Mouse (Mus musculus): Measurements from ENCODE around the gene Spint2. TPM values are rescaled to one million over a fixed set of nuclear protein-coding genes. Genes with fewer than 3 reads are reported as not detected.

Gene Spint2
- polyA plus RNA-seq, 1 experiment = 69.7 TPM

GRCm38 (mm10) chr7:29309221-29309721, 27.6 kb upstream of the Spint2 start:
- no peak for DNase-seq (ENCODE audit: low read depth in 1 of 2, low spot score in 2 of 2)
- H3K27me3 ChIP-seq (ENCODE audit: control insufficient read depth, insufficient read depth, low read length) = peaks cover 15% of the 10 kb centered on the region
- H3K36me3 ChIP-seq (ENCODE audit: control insufficient read depth, insufficient read depth, low read length) = no peaks in the 10 kb centered on the region
- no peak overlapping the region for H3K27ac ChIP-seq (ENCODE audit: insufficient read depth, low read length)
- no peak for TF ChIP-seq CTCF (IDR thresholded peaks at IDR 0.05; ENCODE audit: extremely low read depth, insufficient read depth, insufficient read length, insufficient replicate concordance)
- TF ChIP-seq POLR2A (IDR thresholded peaks at IDR 0.05; ENCODE audit: low read depth, low read length) = no peak
- peak overlapping the region; percentile 25; the same call in 1 of the 2 replicates for H3K4me3 ChIP-seq (ENCODE audit: extremely low read depth, insufficient read depth, insufficient read length)
- WGBS = 2% methylated on average over 36 of the region's 36 CpGs
- H3K4me1 ChIP-seq (ENCODE audit: control insufficient read depth, insufficient read depth, insufficient read length) = peaks cover 10% of the 10 kb centered on the region

DNA sequence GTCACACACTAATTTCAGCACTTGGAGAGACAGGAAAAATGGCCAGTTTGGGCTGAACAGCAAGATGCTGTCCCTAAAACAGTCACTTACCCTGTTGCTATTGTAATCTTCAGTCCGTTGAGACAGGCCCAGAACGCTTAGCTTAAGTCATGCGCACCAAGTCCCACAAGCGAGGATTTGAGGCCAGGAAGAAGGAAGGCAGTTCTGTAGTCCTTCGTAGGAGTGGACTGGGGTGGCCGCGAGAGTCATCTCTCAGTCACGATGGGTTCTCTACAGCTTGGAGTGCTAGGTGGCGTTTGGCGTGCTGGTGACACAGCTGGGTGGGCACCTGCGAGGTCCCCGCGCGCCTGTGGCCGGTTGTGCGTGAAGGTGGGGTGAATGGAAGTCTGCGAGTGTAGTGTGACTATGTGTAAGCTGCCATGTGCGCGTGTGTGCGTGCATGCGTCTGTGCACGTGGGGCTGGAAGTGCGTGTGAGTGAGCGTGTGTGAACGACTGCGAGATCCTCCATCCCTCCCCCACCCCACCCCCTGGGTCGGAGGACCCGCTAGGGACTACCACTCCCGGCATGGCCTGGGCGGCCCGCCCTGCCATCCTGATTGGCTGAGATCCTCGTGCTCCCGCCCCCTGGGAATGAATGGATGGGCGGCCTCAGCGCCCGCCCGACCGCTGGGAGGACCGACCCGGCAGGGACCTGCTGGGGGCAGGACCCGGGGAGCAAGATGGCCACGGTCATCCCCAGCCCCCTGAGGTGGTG, 25.8 kb upstream of the Spint2 start:
- peak in 1 of 2 experiments; percentile 65 for DNase-seq (ENCODE audit: low read depth in 1 of 2, low spot score in 2 of 2)
- H3K27me3 ChIP-seq (ENCODE audit: control insufficient read depth, insufficient read depth, low read length) = peaks cover 24% of the 10 kb centered on the region
- WGBS = 1% methylated on average over 41 of the region's 42 CpGs

DNA sequence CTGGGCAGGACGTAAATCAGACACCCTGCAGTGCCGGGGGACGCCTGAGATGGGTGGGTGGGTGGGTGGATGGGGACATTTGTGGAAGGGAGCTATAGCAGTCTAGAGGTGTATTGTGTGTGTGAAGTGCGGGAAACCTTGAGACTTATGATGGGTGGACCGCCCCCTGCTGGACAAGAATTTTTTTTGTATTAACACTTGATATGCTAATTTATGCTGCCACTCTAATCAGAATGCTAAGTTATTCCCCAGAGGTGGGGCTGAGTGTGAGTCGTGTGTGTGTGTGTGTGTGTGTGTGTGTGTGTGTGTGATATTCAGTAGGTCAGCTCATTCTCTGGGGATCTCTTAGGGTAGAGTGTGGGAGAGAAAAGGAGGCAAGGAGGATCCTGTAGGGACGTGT, 24.9 kb upstream of the Spint2 start:
- no peak overlapping the region for H3K4me3 ChIP-seq (ENCODE audit: extremely low read depth, insufficient read depth, insufficient read length)
- H3K36me3 ChIP-seq (ENCODE audit: control insufficient read depth, insufficient read depth, low read length) = no peaks in the 10 kb centered on the region
- no peak overlapping the region for H3K27ac ChIP-seq (ENCODE audit: insufficient read depth, low read length)
- 36% methylated on average over 7 of the region's 7 CpGs for WGBS
- DNase-seq (ENCODE audit: low read depth in 1 of 2, low spot score in 2 of 2) = no peak
- H3K4me1 ChIP-seq (ENCODE audit: control insufficient read depth, insufficient read depth, insufficient read length) = peaks cover 10% of the 10 kb centered on the region
- TF ChIP-seq CTCF (IDR thresholded peaks at IDR 0.05; ENCODE audit: extremely low read depth, insufficient read depth, insufficient read length, insufficient replicate concordance) = no peak
- no peak for TF ChIP-seq POLR2A (IDR thresholded peaks at IDR 0.05; ENCODE audit: low read depth, low read length)
- H3K27me3 ChIP-seq (ENCODE audit: control insufficient read depth, insufficient read depth, low read length) = peaks cover 24% of the 10 kb centered on the region

More for the DNA sequence above, 25.8 kb upstream of the Spint2 start:
- no peaks in the 10 kb centered on the region for H3K36me3 ChIP-seq (ENCODE audit: control insufficient read depth, insufficient read depth, low read length)
- peaks cover 10% of the 10 kb centered on the region for H3K4me1 ChIP-seq (ENCODE audit: control insufficient read depth, insufficient read depth, insufficient read length)
- H3K4me3 ChIP-seq (ENCODE audit: extremely low read depth, insufficient read depth, insufficient read length) = peak overlapping the region; percentile 40
- TF ChIP-seq POLR2A (IDR thresholded peaks at IDR 0.05; ENCODE audit: low read depth, low read length) = no peak
- no peak for TF ChIP-seq CTCF (IDR thresholded peaks at IDR 0.05; ENCODE audit: extremely low read depth, insufficient read depth, insufficient read length, insufficient replicate concordance)
- H3K27ac ChIP-seq (ENCODE audit: insufficient read depth, low read length) = no peak overlapping the region

DNA sequence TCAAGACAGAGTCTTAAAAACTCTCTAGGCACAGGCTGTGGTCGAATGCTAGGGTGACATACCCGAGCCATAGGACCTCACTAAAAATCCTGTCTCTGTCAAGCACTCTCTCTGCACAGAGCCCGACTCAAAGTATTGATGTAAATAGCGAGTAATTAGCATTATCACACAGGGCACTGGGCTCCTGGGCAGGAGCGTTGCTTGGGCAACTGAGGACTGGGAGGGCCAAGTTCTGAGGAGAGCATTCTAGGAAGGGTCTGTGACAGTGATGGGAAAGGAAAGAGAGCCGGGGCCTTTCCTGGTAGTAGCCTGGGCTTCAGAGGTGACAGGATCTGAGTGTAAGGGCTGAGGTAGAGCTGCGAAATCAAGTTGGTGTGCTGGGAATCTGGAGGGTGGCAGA, 24.4 kb upstream of the Spint2 start:
- peaks cover 24% of the 10 kb centered on the region for H3K27me3 ChIP-seq (ENCODE audit: control insufficient read depth, insufficient read depth, low read length)
- no peak for TF ChIP-seq CTCF (IDR thresholded peaks at IDR 0.05; ENCODE audit: extremely low read depth, insufficient read depth, insufficient read length, insufficient replicate concordance)
- no peak for TF ChIP-seq POLR2A (IDR thresholded peaks at IDR 0.05; ENCODE audit: low read depth, low read length)
- peaks cover 10% of the 10 kb centered on the region for H3K4me1 ChIP-seq (ENCODE audit: control insufficient read depth, insufficient read depth, insufficient read length)
- no peak for DNase-seq (ENCODE audit: low read depth in 1 of 2, low spot score in 2 of 2)
- 82% methylated on average over 7 of the region's 7 CpGs for WGBS
- no peak overlapping the region for H3K4me3 ChIP-seq (ENCODE audit: extremely low read depth, insufficient read depth, insufficient read length)
- H3K27ac ChIP-seq (ENCODE audit: insufficient read depth, low read length) = no peak overlapping the region
- no peaks in the 10 kb centered on the region for H3K36me3 ChIP-seq (ENCODE audit: control insufficient read depth, insufficient read depth, low read length)

DNA sequence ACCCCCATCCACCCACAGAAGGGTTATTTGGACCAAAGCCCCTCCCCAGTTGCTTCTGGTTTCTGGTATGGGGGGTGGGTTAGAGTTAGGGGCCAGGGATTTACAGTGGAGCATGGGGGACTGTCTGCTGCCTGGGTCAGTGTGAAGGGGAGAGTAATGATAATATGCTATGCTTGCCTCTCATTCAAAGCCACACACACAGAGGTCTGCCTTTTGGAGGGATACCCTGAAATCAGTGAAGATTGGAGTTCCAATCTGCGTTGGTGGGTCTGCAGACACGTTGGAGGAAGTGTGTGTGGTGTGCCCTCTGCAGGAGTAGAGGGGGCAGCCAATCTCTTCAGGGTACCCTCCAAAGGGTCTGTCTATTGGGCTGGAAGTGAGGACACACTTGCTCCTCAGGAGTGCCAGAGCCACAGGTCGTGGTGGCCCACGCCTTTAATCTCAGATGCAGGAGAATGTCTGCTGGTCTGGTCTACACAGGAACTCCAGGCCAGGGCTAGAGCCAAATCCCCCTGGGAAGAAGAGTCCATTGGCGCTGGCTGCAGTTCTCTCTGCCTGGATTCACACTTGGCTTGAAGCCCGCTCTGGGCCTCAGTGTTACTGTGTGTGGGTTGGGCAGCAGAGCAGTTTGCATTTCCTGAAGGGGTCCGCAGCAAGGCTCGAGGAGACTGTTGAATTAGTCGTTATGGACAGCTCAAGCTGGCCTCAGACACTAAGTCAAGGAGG, 23.7 kb upstream of the Spint2 start:
- Histone ChIP-seq H3K4me1 (ENCODE audit: control insufficient read depth, insufficient read depth, insufficient read length) (peaks cover 10% of the 10 kb centered on the region), H3K36me3 (ENCODE audit: control insufficient read depth, insufficient read depth, low read length) (no peaks in the 10 kb centered on the region), H3K4me3 (ENCODE audit: extremely low read depth, insufficient read depth, insufficient read length) (no peak overlapping the region), H3K27me3 (ENCODE audit: control insufficient read depth, insufficient read depth, low read length) (peaks cover 24% of the 10 kb centered on the region), H3K27ac (ENCODE audit: insufficient read depth, low read length) (no peak overlapping the region)
- TF ChIP-seq POLR2A (IDR thresholded peaks at IDR 0.05; ENCODE audit: low read depth, low read length) (no peak), CTCF (IDR thresholded peaks at IDR 0.05; ENCODE audit: extremely low read depth, insufficient read depth, insufficient read length, insufficient replicate concordance) (no peak)
- DNase-seq (ENCODE audit: low read depth in 1 of 2, low spot score in 2 of 2) = no peak
- 63% methylated on average over 9 of the region's 9 CpGs for WGBS

DNA sequence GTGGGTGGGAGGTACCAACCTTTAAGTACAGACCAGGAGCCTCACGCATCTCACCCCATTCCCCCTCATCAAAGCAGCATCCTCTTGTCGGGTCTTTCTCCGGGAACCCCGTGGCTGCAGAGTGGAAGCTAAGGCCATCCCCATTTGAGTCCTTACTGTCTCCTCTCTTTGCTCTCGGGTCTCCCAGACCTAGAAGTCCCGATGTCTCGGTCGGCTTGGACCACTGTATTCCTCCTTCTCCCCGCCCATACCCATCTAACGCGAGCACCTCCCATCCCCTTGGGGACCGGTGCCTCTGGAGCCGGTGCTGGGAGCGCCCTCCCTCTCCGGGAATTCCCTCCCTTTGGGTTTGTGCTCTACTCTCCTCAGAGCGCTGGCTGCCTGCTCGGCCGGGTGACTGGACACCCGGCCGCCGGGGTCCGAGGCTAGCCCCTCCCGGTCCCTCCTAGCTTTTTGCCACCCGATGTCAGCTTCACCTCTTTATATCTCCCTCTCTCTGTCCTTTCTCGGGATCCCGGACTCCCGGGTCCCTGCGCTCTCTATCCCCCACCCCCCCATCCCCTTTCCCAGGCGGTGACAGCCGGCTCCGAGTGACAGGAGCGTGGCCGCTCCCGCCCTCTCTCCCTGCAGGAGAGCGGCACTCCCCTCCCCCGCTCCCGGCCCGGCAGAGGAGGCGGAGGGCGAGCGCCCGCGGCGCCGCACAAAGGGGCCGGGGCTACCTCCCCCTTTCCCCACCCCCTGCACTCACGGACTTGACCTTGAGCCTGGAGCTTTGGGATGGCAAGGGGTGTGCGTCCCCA, 23.0 kb upstream of the Spint2 start:
- no peak for DNase-seq (ENCODE audit: low read depth in 1 of 2, low spot score in 2 of 2)
- Histone ChIP-seq H3K36me3 (ENCODE audit: control insufficient read depth, insufficient read depth, low read length) (no peaks in the 10 kb centered on the region), H3K27me3 (ENCODE audit: control insufficient read depth, insufficient read depth, low read length) (peaks cover 24% of the 10 kb centered on the region), H3K27ac (ENCODE audit: insufficient read depth, low read length) (no peak overlapping the region), H3K4me1 (ENCODE audit: control insufficient read depth, insufficient read depth, insufficient read length) (peaks cover 10% of the 10 kb centered on the region), H3K4me3 (ENCODE audit: extremely low read depth, insufficient read depth, insufficient read length) (no peak overlapping the region)
- WGBS = 5% methylated on average over 48 of the region's 48 CpGs
- TF ChIP-seq CTCF (IDR thresholded peaks at IDR 0.05; ENCODE audit: extremely low read depth, insufficient read depth, insufficient read length, insufficient replicate concordance) (no peak), POLR2A (IDR thresholded peaks at IDR 0.05; ENCODE audit: low read depth, low read length) (no peak)
